Mouse (Mus musculus) intestine, embryonic 14.5 days (tissue): ENCODE measurements around the gene Mapk7. TPM values are rescaled to one million over a fixed set of nuclear protein-coding genes. Genes with fewer than 3 reads are reported as not detected.

Experiments
- ATAC-seq: fragments of 200-750 bp; cut with Nextera tagmentation; replicated peaks from 2 replicates; pipeline ENCODE4 v1.8.0; 2017; ENCODE audit warnings: low read depth, moderate number of reproducible peaks, moderate TSS enrichment, moderate library complexity; ENCODE audit not compliant: low FRiP score, low TSS enrichment
- DNase-seq: peaks from one replicate; pipeline ENCODE4 v3.0.0-alpha.2; 2018; ENCODE audit warnings: low spot score
- H3K27ac ChIP-seq: fragments of 300-500 bp; sonication (generic); 2 replicates; pipeline ENCODE4 v1.5.1; 2014; ENCODE audit warnings: low read depth, mild to moderate bottlenecking, control low read depth
- H3K27me3 ChIP-seq: fragments of 300-500 bp; sonication (generic); replicated peaks from 2 replicates; pipeline ENCODE4 v1.6.1; 2014; ENCODE audit warnings: low read length, control low read depth; ENCODE audit not compliant: control insufficient read depth, insufficient read depth
- H3K36me3 ChIP-seq: fragments of 300-500 bp; sonication (generic); 2 replicates; pipeline ENCODE4 v1.6.1; 2014; ENCODE audit warnings: low read length, control low read depth; ENCODE audit not compliant: control insufficient read depth, insufficient read depth
- H3K4me1 ChIP-seq: fragments of 300-500 bp; sonication (generic); replicated peaks from 2 replicates; pipeline ENCODE4 v1.6.1; 2014; ENCODE audit warnings: low read length, control low read depth, mixed read lengths; ENCODE audit not compliant: control insufficient read depth, insufficient read depth
- H3K4me2 ChIP-seq: fragments of 300-500 bp; sonication (generic); 2 replicates; pipeline ENCODE4 v1.6.1; 2014; ENCODE audit warnings: low read length
- H3K4me3 ChIP-seq: fragments of 300-500 bp; sonication (generic); 2 replicates; pipeline ENCODE4 v1.5.1; 2014; ENCODE audit warnings: low read depth, low read length, control low read depth, mixed read lengths
- H3K9ac ChIP-seq: fragments of 300-500 bp; sonication (generic); 2 replicates; pipeline ENCODE4 v1.6.1; 2014; ENCODE audit warnings: mild to moderate bottlenecking, low read length
- H3K9me3 ChIP-seq: fragments of 300-500 bp; sonication (generic); 2 replicates; pipeline ENCODE4 v1.6.1; 2016; ENCODE audit warnings: low read length, control low read depth; ENCODE audit not compliant: control insufficient read depth
- WGBS: fragments of 180-500 bp; shearing (Covaris S2); extraction: QIAGEN DNeasy Blood & Tissue Kit; methylation state at CpG from one replicate; pipeline ENCODE4 v1.1.7; 2014; 5-methylcytosine and 5-hydroxymethylcytosine counted together
- polyA plus RNA-seq: library from polyadenylated mRNA; unstranded; fragments of >200 nt; fragmentation: Nextera tagmentation; extraction: Ambion mirVana; gene quantifications from 2 replicates; pipeline ENCODE4 v1.2.1, GENCODE M21; 2014

The Mapk7 gene
- polyA plus RNA-seq, 1 experiment from 2014 or later = 41.9 TPM

GRCm38 (mm10) chr11:61478788-61479187 lies 15.4 kb downstream of the Mapk7 start:
- H3K27ac ChIP-seq = no peak overlapping the region
- no peak overlapping the region for H3K4me2 ChIP-seq
- H3K9me3 ChIP-seq = no peaks in the 10 kb centered on the region
- no peak overlapping the region for H3K9ac ChIP-seq
- ATAC-seq (no peak), DNase-seq (no peak)
- H3K4me1 ChIP-seq = peaks cover 7% of the 10 kb centered on the region
- no peak overlapping the region for H3K4me3 ChIP-seq
- H3K27me3 ChIP-seq = no peaks in the 10 kb centered on the region
- 92% methylated on average over 4 of the region's 4 CpGs for WGBS
- no peaks in the 10 kb centered on the region for H3K36me3 ChIP-seq

GRCm38 (mm10) chr11:61477566-61478508 lies 16.4 kb downstream of the Mapk7 start:
- no peak for ATAC-seq
- H3K4me3 ChIP-seq = no peak overlapping the region
- H3K27ac ChIP-seq = no peak overlapping the region

GRCm38 (mm10) chr11:61476786-61477382 lies 17.3 kb downstream of the Mapk7 start:
- no peak overlapping the region for H3K4me3 ChIP-seq
- no peak overlapping the region for H3K9ac ChIP-seq
- H3K27ac ChIP-seq = no peak overlapping the region

More at GRCm38 (mm10) chr11:61477566-61478508, 16.4 kb downstream of the Mapk7 start:
- Histone ChIP-seq H3K27me3 (no peaks in the 10 kb centered on the region), H3K36me3 (no peaks in the 10 kb centered on the region), H3K4me2 (peak overlapping the region; percentile 16; the same call in 1 of the 2 replicates), H3K9ac (no peak overlapping the region), H3K4me1 (peaks cover 7% of the 10 kb centered on the region), H3K9me3 (no peaks in the 10 kb centered on the region)
- WGBS = 64% methylated on average over 17 of the region's 17 CpGs
- DNase-seq = no peak

GRCm38 (mm10) chr11:61473630-61474029 lies 20.6 kb downstream of the Mapk7 start:
- no peaks in the 10 kb centered on the region for H3K9me3 ChIP-seq
- H3K4me3 ChIP-seq = no peak overlapping the region
- 70% methylated on average over 4 of the region's 4 CpGs for WGBS
- no peak for ATAC-seq
- no peaks in the 10 kb centered on the region for H3K27me3 ChIP-seq
- DNase-seq = no peak
- H3K27ac ChIP-seq = no peak overlapping the region
- H3K36me3 ChIP-seq = no peaks in the 10 kb centered on the region
- H3K9ac ChIP-seq = no peak overlapping the region
- H3K4me1 ChIP-seq = no peaks in the 10 kb centered on the region; the same call in 1 of the 2 replicates
- H3K4me2 ChIP-seq = no peak overlapping the region

More at GRCm38 (mm10) chr11:61476786-61477382, 17.3 kb downstream of the Mapk7 start:
- no peaks in the 10 kb centered on the region for H3K27me3 ChIP-seq
- 39% methylated on average over 12 of the region's 12 CpGs for WGBS
- H3K36me3 ChIP-seq = no peaks in the 10 kb centered on the region
- peaks cover 7% of the 10 kb centered on the region for H3K4me1 ChIP-seq
- H3K4me2 ChIP-seq = peak overlapping the region; percentile 16; the same call in 1 of the 2 replicates
- H3K9me3 ChIP-seq = no peaks in the 10 kb centered on the region
- no peak for DNase-seq
- ATAC-seq = no peak

- Histone ChIP-seq H3K4me3 (no peak overlapping the region), H3K36me3 (no peaks in the 10 kb centered on the region), H3K4me2 (no peak overlapping the region), H3K9me3 (no peaks in the 10 kb centered on the region), H3K4me1 (no peaks in the 10 kb centered on the region), H3K9ac (no peak overlapping the region), H3K27ac (no peak overlapping the region), H3K27me3 (no peaks in the 10 kb centered on the region)
- DNase-seq = no peak
- no peak for ATAC-seq
These were observed 23.3 kb downstream of the Mapk7 start for GRCm38 (mm10) chr11:61470880-61471279.

GRCm38 (mm10) chr11:61469317-61469917 lies 24.8 kb downstream of the Mapk7 start:
- 55% methylated on average over 7 of the region's 7 CpGs for WGBS
- Histone ChIP-seq H3K27ac (no peak overlapping the region), H3K36me3 (no peaks in the 10 kb centered on the region), H3K9me3 (no peaks in the 10 kb centered on the region), H3K4me2 (no peak overlapping the region), H3K27me3 (no peaks in the 10 kb centered on the region), H3K4me1 (peaks cover 5% of the 10 kb centered on the region; the same call in 1 of the 2 replicates), H3K9ac (no peak overlapping the region), H3K4me3 (no peak overlapping the region)
- ATAC-seq = no peak
- DNase-seq = no peak

GRCm38 (mm10) chr11:61468534-61468933 lies 25.7 kb downstream of the Mapk7 start:
- Histone ChIP-seq H3K4me1 (peaks cover 5% of the 10 kb centered on the region; the same call in 1 of the 2 replicates), H3K36me3 (no peaks in the 10 kb centered on the region), H3K9ac (no peak overlapping the region), H3K27ac (no peak overlapping the region), H3K9me3 (no peaks in the 10 kb centered on the region), H3K27me3 (no peaks in the 10 kb centered on the region), H3K4me2 (no peak overlapping the region), H3K4me3 (no peak overlapping the region)
- WGBS = 79% methylated on average over 4 of the region's 4 CpGs
- ATAC-seq (no peak), DNase-seq (no peak)

- Histone ChIP-seq H3K27me3 (no peaks in the 10 kb centered on the region), H3K9ac (no peak overlapping the region), H3K4me3 (no peak overlapping the region), H3K9me3 (no peaks in the 10 kb centered on the region), H3K36me3 (no peaks in the 10 kb centered on the region), H3K27ac (peak overlapping the region; percentile 29; the same call in 1 of the 2 replicates), H3K4me2 (no peak overlapping the region), H3K4me1 (peaks cover 5% of the 10 kb centered on the region; the same call in 1 of the 2 replicates)
- no peak for ATAC-seq
- DNase-seq = no peak
- 30% methylated on average over 4 of the region's 4 CpGs for WGBS
These were observed 28.8 kb downstream of the Mapk7 start for GRCm38 (mm10) chr11:61465422-61465821.
